Comparison of ENCODE assay signal across 10 mouse cellular contexts in genomic region chr15:83678089-83678488, GRCm38 (mm10). TPM values are rescaled to one million over a fixed set of nuclear protein-coding genes. Genes with fewer than 3 reads are reported as not detected.
DNase-seq lines count a peak whose midpoint lies in the region; ATAC-seq and TF ChIP-seq lines count a peak whose summit lies in the region.
"Had no signal": no experiment of that assay in that cellular context is flagged by ENCODE, and none has a peak within 500 bp of the region (broad histone marks: within the 10 kb centered on the region; RNA-seq: fewer than 3 reads in every experiment).

No protein-coding gene starts in this region.

- intact Hi-C loops in left cerebral cortex, postnatal 4 days (cut with DNase I), result no loop called here
- intact Hi-C loops in left cerebral cortex, postnatal 14 days (cut with DNase I), result no loop called here

- H3K9ac ChIP-seq in hindbrain, embryonic 16.5 days (ENCODE audit: low read depth, low read length), result no peak overlapping the region
- H3K9ac ChIP-seq in neural tube, embryonic 12.5 days, result no peak overlapping the region
- no peak overlapping the region for H3K9ac ChIP-seq in intestine, postnatal 0 days (ENCODE audit: low read depth, low read length)
- H3K9ac ChIP-seq: liver, embryonic 14.5 days had no signal

- H3K4me2 ChIP-seq in hindbrain, embryonic 16.5 days (ENCODE audit: low read length), result no peak overlapping the region
- H3K4me2 ChIP-seq in neural tube, embryonic 12.5 days (replicated peaks), result peak overlapping the region; percentile 43
- no peak overlapping the region for H3K4me2 ChIP-seq in intestine, postnatal 0 days (replicated peaks; ENCODE audit: low read depth)

- peaks cover 28% of the 10 kb centered on the region for H3K36me3 ChIP-seq in embryonic facial prominence, embryonic 10.5 days (replicated peaks)
- no peaks in the 10 kb centered on the region for H3K36me3 ChIP-seq in hindbrain, embryonic 16.5 days (ENCODE audit: control insufficient read depth, insufficient read depth, low read length)
- peaks cover 1% of the 10 kb centered on the region; the same call in 1 of the 2 replicates for H3K36me3 ChIP-seq in neural tube, embryonic 12.5 days
- H3K36me3 ChIP-seq in intestine, postnatal 0 days (ENCODE audit: control insufficient read depth, insufficient read depth), result no peaks in the 10 kb centered on the region

- TF ChIP-seq CTCF in intestine, postnatal 0 days (IDR thresholded peaks at IDR 0.05; ENCODE audit: low read depth), result no peak

- H3K27me3 ChIP-seq in embryonic facial prominence, embryonic 10.5 days (replicated peaks; ENCODE audit: low read depth, poor library complexity, severe bottlenecking), result peaks cover 58% of the 10 kb centered on the region
- H3K27me3 ChIP-seq in hindbrain, embryonic 16.5 days (replicated peaks; ENCODE audit: control insufficient read depth, insufficient read depth, low read length), result peaks cover 3% of the 10 kb centered on the region; the same call in 1 of the 2 replicates
- peaks cover 20% of the 10 kb centered on the region for H3K27me3 ChIP-seq in neural tube, embryonic 12.5 days (replicated peaks)
- H3K27me3 ChIP-seq in intestine, postnatal 0 days (replicated peaks; ENCODE audit: control insufficient read depth, insufficient read depth, low read length), result no peaks in the 10 kb centered on the region

- peaks cover 84% of the 10 kb centered on the region for H3K4me1 ChIP-seq in embryonic facial prominence, embryonic 10.5 days
- H3K4me1 ChIP-seq in hindbrain, embryonic 16.5 days (ENCODE audit: control insufficient read depth, insufficient read depth, low read depth, low read length), result peaks cover 15% of the 10 kb centered on the region
- peaks cover 24% of the 10 kb centered on the region for H3K4me1 ChIP-seq in neural tube, embryonic 12.5 days
- H3K4me1 ChIP-seq in intestine, postnatal 0 days (replicated peaks; ENCODE audit: control insufficient read depth, insufficient read depth, low read length), result no peaks in the 10 kb centered on the region

- ATAC-seq in hindbrain, embryonic 16.5 days, result peak; percentile 52
- ATAC-seq in neural tube, embryonic 12.5 days (ENCODE audit: low FRiP score, low read depth), result no peak
- no peak for ATAC-seq in intestine, postnatal 0 days

- DNase-seq in left cerebral cortex, postnatal 4 days, result peak; percentile 66
- no peak for DNase-seq in left cerebral cortex, postnatal 14 days (ENCODE audit: low spot score in 2 of 2)
- peak; percentile 59 for DNase-seq in embryonic facial prominence, embryonic 10.5 days (ENCODE audit: low spot score)
- DNase-seq in right cerebral cortex, adult 2 months (ENCODE audit: low spot score in 2 of 2), result no peak
- DNase-seq in layer of hippocampus, postnatal 36 days, result no peak

- peak overlapping the region; percentile 31; the same call in 1 of the 2 replicates for H3K4me3 ChIP-seq in embryonic facial prominence, embryonic 10.5 days
- no peak overlapping the region for H3K4me3 ChIP-seq in hindbrain, embryonic 16.5 days (ENCODE audit: low read length)
- no peak overlapping the region for H3K4me3 ChIP-seq in neural tube, embryonic 12.5 days
- H3K4me3 ChIP-seq in intestine, postnatal 0 days (ENCODE audit: low read depth, low read length), result no peak overlapping the region

- peak overlapping the region; percentile 77 for H3K27ac ChIP-seq in embryonic facial prominence, embryonic 10.5 days (replicated peaks)
- no peak overlapping the region for H3K27ac ChIP-seq in hindbrain, embryonic 16.5 days (ENCODE audit: low read depth, low read length)
- no peak overlapping the region for H3K27ac ChIP-seq in neural tube, embryonic 12.5 days
- no peak overlapping the region for H3K27ac ChIP-seq in intestine, postnatal 0 days (ENCODE audit: low read depth, low read length)
- H3K27ac ChIP-seq: liver, embryonic 14.5 days had no signal

- 4% methylated on average over 7 of the region's 7 CpGs for WGBS in embryonic facial prominence, embryonic 10.5 days
- 7% methylated on average over 7 of the region's 7 CpGs for WGBS in hindbrain, embryonic 16.5 days
- WGBS in neural tube, embryonic 12.5 days, result 4% methylated on average over 7 of the region's 7 CpGs
- WGBS in intestine, postnatal 0 days, result 24% methylated on average over 7 of the region's 7 CpGs

- no peaks in the 10 kb centered on the region for H3K9me3 ChIP-seq in embryonic facial prominence, embryonic 10.5 days
- no peaks in the 10 kb centered on the region for H3K9me3 ChIP-seq in hindbrain, embryonic 16.5 days (ENCODE audit: control insufficient read depth, low read length)
- H3K9me3 ChIP-seq in neural tube, embryonic 12.5 days, result no peaks in the 10 kb centered on the region
- no peaks in the 10 kb centered on the region for H3K9me3 ChIP-seq in intestine, postnatal 0 days (ENCODE audit: control insufficient read depth)

RNA-seq across cellular contexts. Expression of gene Scube1, which starts 46.7 kb away (rescaled TPM):
- 10 to 100 TPM; 61.6 to 73.2 TPM for total RNA-seq in left cerebral cortex, postnatal 4 days (2021)
- total RNA-seq in left cerebral cortex, postnatal 14 days (2021), result 10 to 100 TPM; 58.6 to 65.6 TPM
- 51.4 and 52.4 TPM in 2 replicates for polyA plus RNA-seq in embryonic facial prominence, embryonic 10.5 days (2016; fragmentation: Nextera tagmentation; extraction: Ambion mirVana)
- polyA plus RNA-seq in hindbrain, embryonic 16.5 days (2015; fragmentation: Nextera tagmentation; extraction: Ambion mirVana), result 5.8 and 9.2 TPM in 2 replicates
- 29.7 and 32.4 TPM in 2 replicates for polyA plus RNA-seq in neural tube, embryonic 12.5 days (2016; fragmentation: Nextera tagmentation; extraction: Ambion mirVana)
- total RNA-seq in layer of hippocampus, postnatal 36 days (2021), result 10 to 100 TPM; 19.3 to 21.8 TPM
- 2.5 and 2.7 TPM in 2 replicates for polyA plus RNA-seq in intestine, postnatal 0 days (2015; fragmentation: Nextera tagmentation; extraction: Ambion mirVana)
- total RNA-seq: neutrophil, adult 5-6 weeks had no signal

Comparison
In these comparisons a context has a peak if more than half of its experiments do, and no peak if none do; other contexts are left out.
1. DNase-seq: peak in left cerebral cortex, postnatal 4 days (single experiment) and embryonic facial prominence, embryonic 10.5 days (single experiment); none in left cerebral cortex, postnatal 14 days (0 of 2), right cerebral cortex, adult 2 months (0 of 2) and layer of hippocampus, postnatal 36 days (0 of 2).